Mouse (Mus musculus): ENCODE measurements around the gene Rsph10b. TPM values are rescaled to one million over a fixed set of nuclear protein-coding genes. Genes with fewer than 3 reads are reported as not detected.
"Not testable (repeated sequence)": the region's sequence is repeated elsewhere in the genome, so short reads cannot be mapped to it uniquely, and the experiment has no call there.

Rsph10b gene
- polyA plus RNA-seq, 1 experiment from 2014 or later = 1.3 TPM

DNA sequence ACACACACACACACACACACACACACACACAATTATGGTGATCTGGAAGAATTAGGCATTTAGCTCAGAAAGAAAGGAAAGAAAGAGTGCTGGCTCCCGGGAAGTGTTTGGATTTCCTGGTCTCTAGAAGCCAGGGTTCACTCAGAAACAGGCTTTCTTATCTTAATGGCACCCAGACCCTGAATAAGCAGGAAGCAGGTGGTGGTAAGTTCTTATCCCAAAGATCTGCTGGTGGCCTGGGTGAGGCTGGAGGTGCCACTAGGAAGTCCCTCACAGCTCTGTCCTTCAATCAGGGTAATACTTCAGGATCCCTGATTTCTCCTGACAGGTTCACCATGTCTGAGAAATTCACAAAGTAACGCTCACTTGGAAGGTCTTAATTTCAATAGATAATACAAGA is 49.5 kb downstream of the Rsph10b start:
- H3K27ac ChIP-seq = no peak overlapping the region
- DNase-seq (ENCODE audit: low spot score) = no peak
- WGBS = 91% methylated on average over 2 of the region's 2 CpGs
- H3K36me3 ChIP-seq = peaks cover 44% of the 10 kb centered on the region
- H3K9me3 ChIP-seq = no peaks in the 10 kb centered on the region
- no peaks in the 10 kb centered on the region for H3K27me3 ChIP-seq (ENCODE audit: insufficient read depth, poor library complexity, severe bottlenecking)
- H3K4me1 ChIP-seq (replicated peaks) = 0 out of 2 replicates have a peak, but pooled peaks cover 7% of the 10 kb centered on the region
- no peak overlapping the region for H3K4me3 ChIP-seq

DNA sequence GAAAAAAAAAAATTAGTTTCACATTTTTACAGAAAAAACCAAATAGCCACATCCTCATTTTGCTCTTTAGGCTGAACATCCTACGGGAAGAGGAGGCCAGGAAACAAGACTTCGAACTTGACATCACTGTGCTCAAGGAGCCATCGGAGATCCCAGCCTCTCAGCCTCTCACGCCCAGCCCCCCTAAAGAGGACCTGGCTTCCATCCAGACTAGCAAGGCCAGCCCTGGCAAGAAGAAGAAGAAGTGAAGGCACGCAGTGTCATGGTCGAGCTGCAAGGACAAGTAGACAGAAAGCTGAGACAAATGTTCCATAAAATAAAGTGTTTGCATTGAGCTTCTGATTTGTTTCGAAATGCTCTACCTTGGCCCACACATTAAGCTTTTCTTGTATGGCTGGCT is 52.5 kb downstream of the Rsph10b start:
- no peak overlapping the region for H3K4me3 ChIP-seq
- H3K27me3 ChIP-seq (ENCODE audit: insufficient read depth, poor library complexity, severe bottlenecking) = no peaks in the 10 kb centered on the region
- H3K4me1 ChIP-seq (replicated peaks) = 0 out of 2 replicates have a peak, but pooled peaks cover 7% of the 10 kb centered on the region
- H3K9me3 ChIP-seq = no peaks in the 10 kb centered on the region
- no peak overlapping the region for H3K27ac ChIP-seq
- DNase-seq (ENCODE audit: low spot score) = no peak
- H3K36me3 ChIP-seq = peaks cover 75% of the 10 kb centered on the region
- WGBS = 94% methylated on average over 7 of the region's 7 CpGs

DNA sequence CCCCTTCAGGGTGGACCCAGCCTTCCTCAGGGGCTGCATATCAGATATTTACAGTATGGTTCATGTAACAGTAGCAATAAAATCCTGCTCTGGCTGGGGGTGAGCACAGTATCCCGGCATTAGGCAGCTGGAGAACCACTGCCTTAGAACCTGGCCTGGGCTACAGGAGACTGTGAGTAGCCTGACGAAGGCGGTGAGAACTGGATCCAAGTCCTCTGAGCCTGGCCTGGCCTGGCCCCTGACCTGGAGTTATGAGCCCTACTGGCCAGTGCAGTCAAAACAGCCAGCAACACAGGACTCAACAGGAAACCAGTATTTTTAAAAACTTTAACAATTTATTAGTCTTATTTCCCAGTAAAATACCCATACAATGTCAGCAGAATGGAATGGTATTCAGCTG is 54.8 kb downstream of the Rsph10b start:
- WGBS = 97% methylated on average over 3 of the region's 3 CpGs
- Histone ChIP-seq H3K27ac (no peak overlapping the region), H3K4me3 (no peak overlapping the region), H3K27me3 (ENCODE audit: insufficient read depth, poor library complexity, severe bottlenecking) (no peaks in the 10 kb centered on the region), H3K4me1 (replicated peaks) (no peaks in the 10 kb centered on the region), H3K36me3 (peaks cover 97% of the 10 kb centered on the region), H3K9me3 (no peaks in the 10 kb centered on the region)
- DNase-seq (ENCODE audit: low spot score) = no peak

DNA sequence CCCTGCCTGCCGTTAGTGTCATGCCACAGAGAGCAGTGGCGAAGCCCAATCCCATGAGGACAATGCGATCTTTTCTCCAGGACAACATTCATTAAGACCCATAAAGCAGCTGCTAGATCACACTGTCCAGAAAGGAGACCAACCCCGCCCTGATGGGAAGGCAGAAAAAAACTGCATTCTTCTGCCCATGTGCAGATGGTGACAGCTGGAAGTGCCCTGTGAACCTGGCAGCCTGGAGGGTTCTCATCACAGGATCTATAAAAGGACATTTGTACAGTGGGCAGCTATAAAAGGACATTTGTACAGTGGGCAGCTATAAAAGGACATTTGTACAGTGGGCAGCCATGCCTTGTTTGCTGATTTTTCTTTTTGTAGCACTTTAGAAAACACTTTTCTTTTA is 56.2 kb downstream of the Rsph10b start:
- no peak overlapping the region for H3K27ac ChIP-seq
- H3K36me3 ChIP-seq = peaks cover 100% of the 10 kb centered on the region
- no peak overlapping the region for H3K4me3 ChIP-seq
- 91% methylated on average over 4 of the region's 4 CpGs for whole genome bisulfite sequencing
- DNase-seq (ENCODE audit: low spot score) = no peak
- no peaks in the 10 kb centered on the region for H3K27me3 ChIP-seq (ENCODE audit: insufficient read depth, poor library complexity, severe bottlenecking)
- H3K9me3 ChIP-seq = no peaks in the 10 kb centered on the region
- no peaks in the 10 kb centered on the region for H3K4me1 ChIP-seq (replicated peaks)

DNA sequence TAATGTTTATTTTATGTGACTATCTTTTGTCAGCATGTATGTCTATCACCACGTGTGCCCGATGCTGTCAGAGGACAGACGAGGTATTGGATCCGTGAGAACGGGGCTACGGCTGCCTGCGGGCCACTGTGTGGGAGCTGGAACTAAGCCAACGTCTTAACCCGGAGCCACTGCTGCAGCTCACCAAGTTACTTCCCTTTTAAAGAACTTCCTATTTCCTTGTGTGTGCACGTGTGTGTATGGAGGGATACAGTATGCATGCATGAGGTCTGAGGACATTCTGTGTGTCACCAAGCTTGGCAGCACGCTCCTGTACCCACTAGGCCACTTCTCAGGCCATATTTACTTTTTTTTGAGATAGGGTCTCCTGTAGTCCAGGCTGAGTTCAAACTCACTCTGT is 57.3 kb downstream of the Rsph10b start:
- H3K36me3 ChIP-seq = peaks cover 100% of the 10 kb centered on the region
- no peak overlapping the region for H3K4me3 ChIP-seq
- no peaks in the 10 kb centered on the region for H3K9me3 ChIP-seq
- WGBS = 95% methylated on average over 11 of the region's 11 CpGs
- no peak for DNase-seq (ENCODE audit: low spot score)
- no peaks in the 10 kb centered on the region for H3K27me3 ChIP-seq (ENCODE audit: insufficient read depth, poor library complexity, severe bottlenecking)
- no peak overlapping the region for H3K27ac ChIP-seq
- H3K4me1 ChIP-seq (replicated peaks) = no peaks in the 10 kb centered on the region

DNA sequence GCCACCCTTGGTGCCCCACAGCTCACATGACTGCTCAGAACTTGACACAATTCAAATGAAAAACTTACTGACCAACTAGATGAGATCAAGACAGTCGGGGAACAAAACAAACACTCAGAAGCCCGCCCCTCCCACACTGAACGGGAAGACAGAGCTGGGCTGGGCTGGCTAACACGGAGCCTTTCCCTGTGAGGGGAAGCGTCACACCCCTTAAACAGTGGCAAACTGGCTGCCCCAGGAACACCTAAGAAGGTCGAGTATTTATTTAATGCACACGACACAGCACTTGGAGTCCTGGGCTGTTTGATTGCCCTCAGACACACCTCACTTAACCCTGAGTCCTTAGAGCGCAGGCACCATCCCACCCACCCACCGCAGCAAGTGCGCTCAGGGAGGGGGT is 59.8 kb downstream of the Rsph10b start:
- WGBS = 89% methylated on average over 10 of the region's 10 CpGs
- Histone ChIP-seq H3K36me3 (peaks cover 100% of the 10 kb centered on the region), H3K9me3 (no peaks in the 10 kb centered on the region), H3K27me3 (ENCODE audit: insufficient read depth, poor library complexity, severe bottlenecking) (no peaks in the 10 kb centered on the region), H3K27ac (no peak overlapping the region), H3K4me3 (no peak overlapping the region), H3K4me1 (replicated peaks) (no peaks in the 10 kb centered on the region)
- DNase-seq (ENCODE audit: low spot score) = no peak

DNA sequence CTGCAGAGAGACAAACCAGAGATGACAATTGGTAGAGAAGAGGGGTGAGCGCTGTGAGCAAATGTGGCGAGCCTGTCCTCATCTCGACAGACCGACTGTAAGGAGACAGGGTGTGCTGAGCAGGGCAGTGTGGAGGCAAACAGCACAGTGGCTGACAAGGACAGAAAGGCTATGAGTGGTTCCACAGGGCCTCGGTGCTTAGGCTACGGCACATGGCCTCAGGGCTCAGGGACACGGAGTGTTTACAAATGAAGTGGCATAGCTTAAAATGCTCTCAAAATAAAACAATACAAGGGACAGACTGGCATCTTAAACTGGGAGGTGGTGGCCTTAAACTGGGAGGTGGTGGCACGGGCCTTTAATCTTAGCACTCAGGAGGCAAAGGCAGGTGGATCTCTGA is 60.4 kb downstream of the Rsph10b start:
- Histone ChIP-seq H3K4me1 (replicated peaks) (no peaks in the 10 kb centered on the region), H3K4me3 (no peak overlapping the region), H3K27me3 (ENCODE audit: insufficient read depth, poor library complexity, severe bottlenecking) (no peaks in the 10 kb centered on the region), H3K9me3 (no peaks in the 10 kb centered on the region), H3K27ac (no peak overlapping the region), H3K36me3 (peaks cover 100% of the 10 kb centered on the region)
- DNase-seq (ENCODE audit: low spot score) = no peak
- WGBS = 94% methylated on average over 8 of the region's 8 CpGs

DNA sequence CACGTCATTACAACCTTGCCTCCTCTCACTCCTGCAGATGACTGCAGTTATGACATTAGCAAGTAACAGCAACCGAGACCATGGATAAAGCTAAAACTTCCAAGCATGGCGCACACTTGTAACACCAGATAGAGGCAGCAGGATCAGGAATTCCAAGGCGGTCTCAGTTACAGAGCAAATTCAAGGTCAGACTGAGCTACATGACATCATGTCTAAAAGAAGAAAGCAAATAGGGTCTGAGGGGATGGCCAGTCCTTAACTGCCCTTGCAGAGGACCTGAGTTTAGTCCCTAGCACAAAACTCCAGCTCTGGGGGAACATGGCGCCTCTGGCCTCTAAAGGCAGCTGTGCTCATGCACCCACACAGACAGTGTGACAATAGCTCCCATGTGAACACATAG is 61.0 kb downstream of the Rsph10b start:
- Histone ChIP-seq H3K27ac (no peak overlapping the region), H3K36me3 (peaks cover 100% of the 10 kb centered on the region), H3K4me1 (replicated peaks) (no peaks in the 10 kb centered on the region), H3K9me3 (no peaks in the 10 kb centered on the region), H3K4me3 (no peak overlapping the region), H3K27me3 (ENCODE audit: insufficient read depth, poor library complexity, severe bottlenecking) (no peaks in the 10 kb centered on the region)
- DNase-seq (ENCODE audit: low spot score) = no peak
- WGBS = 93% methylated on average over 5 of the region's 5 CpGs

DNA sequence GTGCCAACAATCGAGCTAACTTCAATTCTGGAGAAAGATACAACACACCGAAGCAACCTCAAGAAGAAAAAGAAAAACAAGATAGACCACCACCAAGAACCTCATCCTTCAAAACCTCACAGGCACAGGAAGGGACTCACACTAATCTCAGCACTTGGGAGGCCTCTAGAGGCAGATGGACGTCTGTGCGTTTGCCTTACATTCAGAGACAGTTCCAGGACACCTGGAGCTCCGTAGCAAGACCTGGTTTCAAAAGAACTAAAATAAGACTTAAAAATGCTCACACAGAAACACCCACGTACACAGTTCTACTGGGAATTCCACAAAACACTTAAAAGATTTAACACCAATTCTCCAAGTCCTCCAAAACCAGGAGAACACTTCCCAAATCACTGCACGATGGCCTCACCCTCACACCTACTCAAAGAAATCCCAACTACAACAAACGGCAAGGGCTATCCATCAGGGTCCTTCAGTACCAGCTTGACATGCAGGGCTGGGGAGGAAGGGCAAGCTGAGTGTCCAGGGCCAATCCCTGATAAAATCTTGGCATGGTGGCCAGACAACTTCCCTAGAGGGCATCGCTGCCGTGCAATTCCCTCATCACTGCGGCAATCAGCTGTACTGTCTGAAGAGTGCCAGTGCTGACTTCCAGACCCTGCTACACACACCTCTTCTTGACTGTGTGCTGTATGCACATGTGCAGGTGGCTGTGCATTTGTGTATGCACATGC is 62.0 kb downstream of the Rsph10b start:
- WGBS = 80% methylated on average over 11 of the region's 11 CpGs
- Histone ChIP-seq H3K4me3 (no peak overlapping the region), H3K9me3 (0 out of 2 replicates have a peak, but pooled peaks cover 3% of the 10 kb centered on the region), H3K36me3 (peaks cover 100% of the 10 kb centered on the region), H3K4me1 (replicated peaks) (no peaks in the 10 kb centered on the region), H3K27ac (no peak overlapping the region), H3K27me3 (ENCODE audit: insufficient read depth, poor library complexity, severe bottlenecking) (no peaks in the 10 kb centered on the region)
- no peak for DNase-seq (ENCODE audit: low spot score)

DNA sequence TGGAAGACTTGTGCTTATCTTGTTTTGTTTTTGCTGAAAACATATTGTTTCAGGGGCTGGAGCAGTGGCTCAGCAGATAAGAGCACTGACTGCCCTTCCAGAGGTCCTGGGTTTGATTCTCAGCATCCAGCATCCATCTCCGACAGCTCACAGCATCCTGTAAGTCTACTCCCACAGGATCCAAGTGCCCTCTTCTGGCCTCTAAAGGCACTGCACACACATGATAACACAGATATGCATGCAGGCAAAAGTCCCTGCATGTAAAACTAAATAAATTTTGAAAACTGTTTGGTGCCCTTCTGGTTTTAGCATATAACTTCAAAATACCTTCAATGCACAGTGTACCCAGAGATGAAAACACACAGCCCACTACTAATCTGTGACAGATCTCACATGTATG is 66.6 kb downstream of the Rsph10b start:
- no peaks in the 10 kb centered on the region for H3K4me1 ChIP-seq (replicated peaks)
- DNase-seq (ENCODE audit: low spot score) = no peak
- H3K9me3 ChIP-seq = 0 out of 2 replicates have a peak, but pooled peaks cover 6% of the 10 kb centered on the region
- WGBS = 89% methylated on average over 1 of the region's 1 CpGs
- no peaks in the 10 kb centered on the region for H3K27me3 ChIP-seq (ENCODE audit: insufficient read depth, poor library complexity, severe bottlenecking)
- H3K4me3 ChIP-seq = no peak overlapping the region
- peaks cover 100% of the 10 kb centered on the region for H3K36me3 ChIP-seq
- no peak overlapping the region for H3K27ac ChIP-seq

DNA sequence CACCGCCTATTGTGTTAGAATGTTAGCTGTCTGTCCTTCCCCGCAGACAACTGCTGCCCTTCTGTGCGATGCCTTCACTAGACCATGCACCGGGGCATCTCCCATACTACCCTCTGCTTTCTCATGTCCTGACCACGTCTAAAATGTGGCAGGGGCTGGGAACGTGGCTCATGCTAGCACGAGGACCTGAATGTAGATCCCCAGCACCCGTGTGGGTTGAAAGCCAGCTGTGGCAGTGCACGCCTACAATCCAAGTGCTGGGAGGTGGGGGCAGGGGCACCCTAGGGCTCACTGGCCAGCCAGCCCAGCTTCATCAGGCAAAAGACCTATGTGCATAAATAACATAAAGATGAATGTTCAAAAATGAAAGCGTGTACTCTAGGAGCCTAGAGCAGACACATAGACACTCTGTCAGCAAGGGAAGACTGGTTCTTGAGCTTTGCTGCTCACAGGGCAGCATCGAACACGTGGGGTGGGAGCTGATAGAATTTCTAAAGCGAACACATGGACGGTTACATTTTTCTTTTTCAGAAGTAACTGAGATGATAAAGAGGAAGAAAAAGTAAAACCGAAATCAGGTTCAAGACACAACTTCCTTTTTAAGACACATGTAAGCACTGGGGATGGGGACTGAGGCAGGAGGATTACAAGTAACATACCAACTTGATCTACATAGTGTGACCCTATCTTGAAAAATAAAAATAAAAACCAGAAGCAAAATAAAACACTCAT is 69.8 kb downstream of the Rsph10b start:
- Histone ChIP-seq H3K27ac (no peak overlapping the region), H3K4me3 (no peak overlapping the region), H3K36me3 (peaks cover 98% of the 10 kb centered on the region), H3K9me3 (0 out of 2 replicates have a peak, but pooled peaks cover 6% of the 10 kb centered on the region), H3K27me3 (ENCODE audit: insufficient read depth, poor library complexity, severe bottlenecking) (no peaks in the 10 kb centered on the region), H3K4me1 (replicated peaks) (no peaks in the 10 kb centered on the region)
- WGBS = 94% methylated on average over 15 of the region's 15 CpGs
- DNase-seq (ENCODE audit: low spot score) = no peak

DNA sequence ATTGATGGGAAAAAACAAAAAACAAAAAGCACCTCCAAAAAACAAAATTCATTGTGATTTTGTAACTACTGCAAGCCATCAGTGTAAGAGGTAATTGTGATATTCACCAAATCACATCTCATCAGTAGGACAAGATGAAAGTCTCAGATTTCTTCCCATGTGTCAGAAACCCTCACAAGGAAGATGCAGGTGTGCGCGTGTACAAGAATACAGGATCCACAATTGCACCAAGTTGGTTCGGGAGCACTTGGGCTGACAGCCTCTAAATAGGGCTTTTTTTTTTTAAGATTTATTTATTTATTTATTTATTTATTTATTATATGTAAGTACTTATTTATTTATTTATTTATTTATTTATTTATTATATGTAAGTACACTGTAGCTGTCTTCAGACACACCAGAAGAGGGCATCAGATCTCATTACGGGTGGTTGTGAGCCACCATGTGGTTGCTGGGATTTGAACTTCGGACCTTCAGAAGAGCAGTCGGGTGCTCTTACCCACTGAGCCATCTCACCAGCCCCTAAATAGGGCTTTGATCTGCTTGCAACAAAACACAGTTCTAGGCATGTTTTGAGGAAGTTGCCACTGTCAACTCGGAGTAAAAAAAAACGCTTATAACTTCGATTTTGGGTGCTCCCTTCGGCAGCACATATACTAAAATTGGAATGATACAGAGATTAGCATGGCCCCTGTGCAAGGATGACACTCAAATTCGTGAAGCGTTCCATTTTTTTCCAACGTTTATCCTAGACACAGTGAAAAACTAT is 80.7 kb downstream of the Rsph10b start:
- H3K27ac ChIP-seq; H3K27me3 ChIP-seq (ENCODE audit: insufficient read depth, poor library complexity, severe bottlenecking); DNase-seq (ENCODE audit: low spot score); H3K4me1 ChIP-seq (replicated peaks); H3K9me3 ChIP-seq: not testable (repeated sequence)
- WGBS = 72% methylated on average over 13 of the region's 13 CpGs
- Histone ChIP-seq H3K4me3 (peak overlapping the region; percentile 87), H3K36me3 (peaks cover 42% of the 10 kb centered on the region)

Data from hindbrain, embryonic 10.5 days (tissue).